8 mouse cellular contexts compared by ENCODE assay signal in genomic region chrX:97142237-97142636, GRCm38 (mm10).
DNase-seq lines count a peak whose midpoint lies in the region; ATAC-seq lines count a peak whose summit lies in the region.

No protein-coding gene starts in this region.

- intact Hi-C loops in heart, postnatal 25 days (cut with DNase I), result no loop called here

- peak overlapping the region; percentile 40 for H3K4me2 ChIP-seq in heart, embryonic 11.5 days
- peak overlapping the region; percentile 41 for H3K4me2 ChIP-seq in forebrain, embryonic 14.5 days (ENCODE audit: low read length)
- H3K4me2 ChIP-seq in midbrain, embryonic 12.5 days (replicated peaks), result peak overlapping the region; percentile 42

- no peak overlapping the region for H3K9ac ChIP-seq in heart, embryonic 11.5 days (ENCODE audit: low read depth, low read length)
- H3K9ac ChIP-seq in forebrain, embryonic 14.5 days (ENCODE audit: low read length), result peak overlapping the region; percentile 8; the same call in 1 of the 2 replicates
- H3K9ac ChIP-seq in midbrain, embryonic 12.5 days (replicated peaks), result no peak overlapping the region

- no peaks in the 10 kb centered on the region for H3K9me3 ChIP-seq in heart, embryonic 11.5 days (replicated peaks; ENCODE audit: control insufficient read depth, low read length)
- no peaks in the 10 kb centered on the region for H3K9me3 ChIP-seq in forebrain, embryonic 14.5 days (replicated peaks; ENCODE audit: control insufficient read depth, low read length)
- no peaks in the 10 kb centered on the region for H3K9me3 ChIP-seq in midbrain, embryonic 12.5 days

- no peak overlapping the region for H3K27ac ChIP-seq in heart, embryonic 11.5 days (ENCODE audit: low read depth, low read length)
- no peak overlapping the region for H3K27ac ChIP-seq in forebrain, embryonic 14.5 days (ENCODE audit: low read depth, low read length)
- no peak overlapping the region for H3K27ac ChIP-seq in midbrain, embryonic 12.5 days (replicated peaks)

- no peaks in the 10 kb centered on the region for H3K36me3 ChIP-seq in heart, embryonic 11.5 days (ENCODE audit: control insufficient read depth, insufficient read depth, low read length)
- no peaks in the 10 kb centered on the region for H3K36me3 ChIP-seq in forebrain, embryonic 14.5 days (ENCODE audit: control insufficient read depth, insufficient read depth, low read length)
- H3K36me3 ChIP-seq in midbrain, embryonic 12.5 days, result no peaks in the 10 kb centered on the region

- no peak for DNase-seq in heart, postnatal 25 days (ENCODE audit: low spot score)
- peak; percentile 0 for DNase-seq in forebrain, embryonic 14.5 days (ENCODE audit: low spot score)
- DNase-seq in layer of hippocampus, adult 18-20 months (ENCODE audit: low spot score in 2 of 2), result no peak
- no peak for DNase-seq in spleen, adult 12 weeks (ENCODE audit: low spot score)

- H3K4me1 ChIP-seq in heart, embryonic 11.5 days (ENCODE audit: control insufficient read depth, insufficient read depth, low read length), result no peaks in the 10 kb centered on the region
- no peaks in the 10 kb centered on the region for H3K4me1 ChIP-seq in forebrain, embryonic 14.5 days (ENCODE audit: control insufficient read depth, insufficient read depth, low read length)
- H3K4me1 ChIP-seq in midbrain, embryonic 12.5 days, result no peaks in the 10 kb centered on the region

- no peak for ATAC-seq in heart, embryonic 11.5 days (replicated peaks; ENCODE audit: insufficient number of reproducible peaks, low FRiP score, low TSS enrichment)
- peak; percentile 67 for ATAC-seq in CD4-positive, CD25-positive, alpha-beta regulatory T cell, adult 4 months
- ATAC-seq in forebrain, embryonic 14.5 days, result 0 out of 2 replicates have a peak, but pooled peaks have one; percentile 32
- ATAC-seq in midbrain, embryonic 12.5 days (ENCODE audit: low FRiP score, low read depth), result no peak
- ATAC-seq in erythroid progenitor cell, adult 5-6 weeks (replicated peaks; ENCODE audit: low FRiP score, poor library complexity, severe bottlenecking), result no peak

- H3K27me3 ChIP-seq in heart, embryonic 11.5 days (ENCODE audit: control insufficient read depth, insufficient read depth, low read length), result no peaks in the 10 kb centered on the region
- no peaks in the 10 kb centered on the region for H3K27me3 ChIP-seq in forebrain, embryonic 14.5 days (replicated peaks; ENCODE audit: control insufficient read depth, insufficient read depth, low read length)
- H3K27me3 ChIP-seq in midbrain, embryonic 12.5 days, result no peaks in the 10 kb centered on the region

- H3K4me3 ChIP-seq in heart, embryonic 11.5 days (ENCODE audit: low read depth, low read length), result peak overlapping the region; percentile 16; the same call in 1 of the 2 replicates
- H3K4me3 ChIP-seq in forebrain, embryonic 14.5 days (ENCODE audit: low read depth, low read length), result peak overlapping the region; percentile 20
- peak overlapping the region; percentile 26 for H3K4me3 ChIP-seq in midbrain, embryonic 12.5 days

Comparison
In these comparisons a context has a peak if more than half of its experiments do, and no peak if none do; other contexts are left out.
1. ATAC-seq: peak in CD4-positive, CD25-positive, alpha-beta regulatory T cell, adult 4 months (single experiment) and forebrain, embryonic 14.5 days (single experiment); none in heart, embryonic 11.5 days (single experiment), midbrain, embryonic 12.5 days (single experiment) and erythroid progenitor cell, adult 5-6 weeks (single experiment).
2. Peak in every context shown above with its lines, with median percentiles within 50 percentile points of each other: H3K4me2 ChIP-seq and H3K4me3 ChIP-seq.